Mouse (Mus musculus) CD4-positive naive resting alpha-beta T cell, adult 76 days (primary cell): ENCODE measurements around the gene Plcb2. TPM values are rescaled to one million over a fixed set of nuclear protein-coding genes. Genes with fewer than 3 reads are reported as not detected.

ENCODE experiments used
- total RNA-seq: library from RNA; stranded (reverse); gene quantifications from one replicate; pipeline ENCODE4 v1.2.4, GENCODE M21; 2023

Gene Plcb2
- 96.4 TPM for total RNA-seq

DNA sequence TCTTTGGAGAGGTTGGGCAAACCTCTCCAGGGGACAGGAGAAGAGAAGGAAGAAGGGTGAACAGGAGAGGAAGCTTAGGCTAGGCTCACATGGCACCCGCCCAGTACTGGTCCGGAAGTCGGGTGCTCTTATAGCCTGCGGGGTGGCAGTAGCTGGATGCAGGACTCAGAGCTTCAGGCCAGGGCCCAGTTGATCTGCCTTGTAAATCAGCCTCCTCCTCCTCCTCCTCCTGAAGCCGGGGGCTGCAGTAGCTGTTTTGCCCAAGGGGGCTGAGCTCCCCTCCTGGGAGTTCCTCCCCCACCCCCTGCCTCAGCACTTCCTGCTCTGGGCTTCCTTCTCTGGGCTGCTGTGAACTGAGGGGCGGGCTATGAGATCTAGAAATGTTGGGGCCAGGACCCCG, at the start of gene Plcb2:
Gene Plcb2 (minus strand): TSS at position 102 of the 400 bp plus-strand sequence.

DNA sequence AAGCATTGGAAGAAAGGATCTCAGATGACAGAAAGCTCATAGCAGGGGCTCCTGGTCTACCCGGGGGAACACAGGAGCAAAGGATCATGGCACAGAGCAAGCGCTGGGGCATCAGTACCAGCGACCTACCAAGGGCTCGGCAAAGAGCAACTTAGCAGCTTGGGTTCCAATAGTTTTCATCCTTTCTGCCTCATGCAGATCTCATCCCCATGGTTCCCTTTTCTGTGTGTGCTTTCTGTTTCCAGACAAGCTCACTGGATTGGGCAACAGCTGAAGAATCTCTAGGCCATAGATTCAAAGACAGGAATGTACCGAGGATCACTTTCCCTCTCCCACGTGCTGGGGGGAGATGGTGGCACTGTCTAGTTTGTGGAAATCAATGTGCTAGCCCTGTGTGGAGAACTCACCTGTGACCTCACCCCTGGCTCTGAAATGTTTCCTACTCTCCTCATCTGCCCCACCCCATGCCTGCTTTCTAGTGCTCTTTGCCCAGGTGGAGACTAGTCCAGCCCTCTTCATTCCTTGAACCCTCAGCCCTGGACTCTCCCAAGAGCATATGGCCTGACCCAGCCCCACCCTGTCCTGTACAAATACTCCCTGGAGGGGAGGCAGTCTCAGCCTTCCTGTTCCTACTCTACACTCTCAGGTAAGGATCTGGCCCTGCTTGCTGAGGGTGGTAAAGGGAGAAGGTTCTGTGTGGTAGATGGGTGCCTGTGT, 44.1 kb upstream of the Plcb2 start, which contains the start of gene Phgr1:
Gene Phgr1 (plus strand): TSS at position 612 of the 717 bp plus-strand sequence.

DNA sequence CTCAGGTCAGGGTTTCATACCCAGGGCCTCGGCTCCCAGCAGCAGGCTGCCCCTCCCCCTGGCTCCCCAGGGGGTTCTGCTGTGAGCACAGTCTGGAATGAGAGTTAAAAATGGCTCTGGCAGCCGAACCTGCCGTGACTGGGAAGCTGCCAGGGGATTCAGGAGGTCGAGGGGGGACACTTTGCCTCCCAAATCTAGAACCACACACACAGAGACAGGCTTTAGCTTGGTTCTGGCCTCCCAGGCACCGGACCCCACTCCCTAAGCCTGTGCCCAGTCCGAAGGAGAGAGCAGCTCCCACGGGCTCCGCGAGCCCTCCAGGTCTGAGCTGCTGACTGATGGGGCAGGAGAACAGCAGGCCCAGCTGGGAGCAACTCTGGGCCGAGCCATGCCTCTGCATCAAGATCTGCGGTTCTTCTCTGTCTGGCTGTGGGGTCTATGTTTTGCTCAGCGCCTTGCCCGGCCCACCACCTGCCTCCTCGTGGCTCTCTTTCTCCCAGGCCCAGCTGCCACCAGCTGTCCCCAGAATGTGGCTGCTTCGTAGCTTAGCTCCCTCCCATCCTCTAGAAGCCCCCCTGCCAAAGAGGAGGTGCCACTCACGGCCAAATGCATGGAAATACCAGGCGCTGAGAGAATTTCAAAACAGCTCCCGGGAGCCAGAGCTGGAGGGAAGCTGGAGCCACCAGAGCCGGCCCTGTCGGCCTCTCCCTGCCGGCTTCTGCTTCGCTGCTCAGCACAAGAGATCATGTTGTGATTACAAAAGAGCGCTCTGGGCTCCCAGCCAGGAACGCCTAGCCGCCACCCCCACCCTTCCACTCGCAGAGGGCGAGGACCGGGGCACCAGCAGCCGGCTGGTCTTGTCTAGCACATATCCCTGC, 33.9 kb upstream of the Plcb2 start, which contains the start of gene Ccdc9b:
Gene Ccdc9b (minus strand): TSS at position 756 of the 878 bp plus-strand sequence.

DNA sequence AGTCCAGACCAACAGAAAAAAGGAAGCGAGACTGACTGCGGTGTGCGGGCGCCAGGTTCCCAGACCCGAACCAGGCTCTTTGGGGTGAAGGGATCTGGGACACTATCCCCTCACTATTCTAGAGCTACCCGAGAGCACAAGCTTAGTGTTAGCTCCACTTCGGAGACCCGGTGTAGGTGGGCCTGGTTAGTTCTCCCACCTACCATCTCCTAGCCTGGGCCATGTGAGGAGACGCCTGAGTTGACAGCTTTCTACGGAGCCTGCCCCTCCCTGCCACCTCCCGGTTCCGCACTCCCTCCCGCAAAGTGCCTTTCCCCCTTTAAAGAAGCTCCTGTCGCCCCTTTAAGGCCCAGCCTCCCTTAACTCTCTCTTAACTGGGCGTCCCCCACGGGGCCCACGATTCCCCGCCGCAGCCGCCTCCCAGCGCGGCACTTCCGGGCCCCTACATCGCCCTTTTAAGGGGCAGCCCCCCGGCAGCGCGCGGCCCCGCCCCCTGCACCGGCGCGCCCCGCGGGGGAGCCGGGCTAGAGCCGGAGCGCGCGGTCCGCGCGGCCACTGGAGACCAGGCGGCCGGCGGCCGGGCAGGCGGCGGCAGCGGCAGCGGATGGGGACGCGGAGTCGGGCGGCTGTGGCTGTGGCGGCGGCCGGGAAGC, 17.1 kb upstream of the Plcb2 start, which contains the start of gene Inafm2:
Gene Inafm2 (plus strand): TSS at position 527 of the 653 bp plus-strand sequence.

DNA sequence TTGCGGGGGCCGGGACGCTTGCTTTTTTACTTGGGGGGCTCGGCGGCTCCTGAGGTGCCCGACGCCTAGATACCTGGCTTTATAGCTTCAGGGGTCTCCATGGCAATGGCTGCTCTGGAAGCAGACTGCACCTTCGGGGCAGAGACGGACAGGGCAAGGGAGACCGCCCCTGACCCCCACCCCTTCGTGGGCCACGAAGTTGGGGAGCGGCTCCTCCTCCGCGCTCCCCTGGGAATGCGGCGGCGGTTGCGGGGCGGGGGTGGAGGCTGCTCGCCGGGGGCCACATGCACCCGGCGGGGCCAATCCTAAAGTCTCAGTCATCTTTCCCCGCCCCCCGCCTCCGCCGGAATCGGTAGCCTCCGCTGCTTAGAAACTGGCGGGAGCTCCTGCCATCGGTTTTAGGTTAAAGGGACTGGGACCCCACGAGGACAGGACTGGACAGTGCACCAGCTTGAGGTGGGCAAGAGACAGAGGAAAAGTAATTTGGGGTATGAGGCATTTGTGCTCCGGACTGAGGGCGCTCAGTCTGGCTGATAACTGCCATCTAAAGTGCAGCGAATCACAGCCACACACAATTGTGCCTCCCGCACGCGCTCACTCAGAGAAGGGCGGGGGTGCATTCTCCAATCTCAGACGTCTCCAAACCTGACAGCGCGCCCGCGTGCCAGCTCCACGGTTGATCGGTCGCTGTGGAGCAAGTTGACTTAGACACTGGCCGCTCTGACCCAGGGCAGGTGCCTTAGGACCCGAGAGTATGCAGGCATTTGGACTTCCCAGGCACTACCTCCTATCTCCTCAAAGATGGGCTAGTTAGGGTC, 24.1 kb downstream of the Plcb2 start, which contains the start of gene Ankrd63:
Gene Ankrd63 (minus strand): TSS at position 51 of the 818 bp plus-strand sequence.

DNA sequence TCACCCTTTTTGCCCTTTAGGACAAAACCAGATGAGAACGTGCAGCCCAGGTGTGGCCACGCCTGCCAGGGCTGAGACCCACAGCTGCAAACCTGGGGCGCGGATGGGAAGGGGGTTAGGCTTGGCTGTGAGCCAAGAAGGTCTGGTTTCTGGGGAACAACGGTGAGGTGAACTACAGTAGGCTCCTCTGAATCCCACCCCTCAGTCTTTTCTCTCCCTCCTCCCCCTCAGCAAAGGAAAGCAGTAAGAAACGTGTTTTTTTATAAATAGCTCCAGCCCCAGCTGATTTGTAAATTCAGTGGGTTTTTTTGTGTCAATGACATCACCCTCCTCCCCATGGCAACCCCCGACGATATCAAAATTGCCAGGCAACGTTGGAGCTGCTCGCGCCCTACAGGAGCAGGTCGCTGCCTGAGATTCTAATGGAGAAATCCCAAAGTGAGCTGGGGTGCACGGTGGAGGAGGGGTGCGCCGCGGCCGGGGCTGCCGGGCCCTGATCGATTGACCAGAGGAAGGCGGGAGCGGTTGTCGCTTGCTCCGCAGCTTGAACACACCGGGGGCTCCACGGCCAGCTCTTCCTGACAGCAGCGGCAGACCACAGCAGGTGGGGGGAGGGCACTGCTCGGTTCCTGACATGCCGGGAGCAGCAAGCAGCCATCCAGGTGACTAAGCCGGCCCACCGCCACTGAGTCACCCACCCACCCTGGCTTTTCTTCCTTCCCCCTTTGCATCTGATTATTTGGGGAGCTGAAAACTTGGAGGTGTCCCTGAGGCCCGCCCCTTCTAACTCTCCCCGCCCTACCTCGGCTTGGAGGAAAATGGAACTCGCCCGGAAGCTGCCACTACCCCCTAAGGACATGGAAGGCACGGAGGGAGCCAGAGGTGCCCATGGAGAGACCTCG, 65.1 kb downstream of the Plcb2 start, which contains the start of gene Pak6:
Gene Pak6 (plus strand): TSS at position 402 of the 902 bp plus-strand sequence.

Other genes starting within 250 kb of the Plcb2 start
- 86.8 TPM for gene Srp14, start 248.7 kb downstream of the Plcb2 start, total RNA-seq
- 8.6 TPM for gene Bmf, start 178.8 kb downstream of the Plcb2 start, total RNA-seq
- 2.4 TPM for gene Bub1b, start 130.2 kb downstream of the Plcb2 start, total RNA-seq
- gene Pak6, start 65.1 kb downstream of the Plcb2 start, total RNA-seq = 0.12 TPM
- 0.88 TPM for gene Ankrd63, start 24.5 kb downstream of the Plcb2 start, total RNA-seq
- 18.5 TPM for gene Inafm2, start 17.3 kb upstream of the Plcb2 start, total RNA-seq
- not detected for gene Ccdc9b, start 34.2 kb upstream of the Plcb2 start, total RNA-seq
- gene Phgr1, start 44.3 kb upstream of the Plcb2 start, total RNA-seq = not detected
- gene Disp2, start 51.3 kb upstream of the Plcb2 start, total RNA-seq = not detected
- 5.5 TPM for gene Knstrn, start 85.6 kb upstream of the Plcb2 start, total RNA-seq
- gene Ivd, start 133.5 kb upstream of the Plcb2 start, total RNA-seq = 65.2 TPM
- gene Bahd1, start 171.9 kb upstream of the Plcb2 start, total RNA-seq = 33.9 TPM
- 1.3 TPM for gene Chst14, start 198.1 kb upstream of the Plcb2 start, total RNA-seq